Mouse (Mus musculus) 3T3-L1 (cell line): ENCODE data around the gene Porcn.
A peak's percentile ranks its signal among the peaks of the same experiment; 100 is the strongest.

Experiments used
- DNase-seq: peaks from one replicate; pipeline ENCODE4 v3.0.0-alpha.2; 2015; ENCODE audit warnings: low read depth, low spot score

Porcn gene

GRCm38 (mm10) chrX:8206694-8207197 is 421 bp upstream of the Porcn start:
- no peak for DNase-seq

- DNase-seq, result no peak
Measured at GRCm38 (mm10) chrX:8205551-8205950, 774 bp downstream of the Porcn start.

GRCm38 (mm10) chrX:8205088-8205487 is 1.2 kb downstream of the Porcn start:
- DNase-seq, result no peak

GRCm38 (mm10) chrX:8204076-8204475 is 2.2 kb downstream of the Porcn start:
- DNase-seq, result no peak

- DNase-seq, result no peak
Measured at GRCm38 (mm10) chrX:8203105-8203504, 3.2 kb downstream of the Porcn start.

- no peak for DNase-seq
Measured at GRCm38 (mm10) chrX:8193419-8193723, 13.0 kb downstream of the Porcn start, which contains the start of gene Ebp. Gene Ebp, minus strand, starts transcription at chrX:8193512.

- DNase-seq, result peak; percentile 86
Measured at GRCm38 (mm10) chrX:8192640-8193418, 13.5 kb downstream of the Porcn start.

- DNase-seq, result peak; percentile 32
Measured at GRCm38 (mm10) chrX:8192126-8192639, 14.1 kb downstream of the Porcn start.

- no peak for DNase-seq
Measured at GRCm38 (mm10) chrX:8182871-8183540, 23.3 kb downstream of the Porcn start.

- no peak for DNase-seq
Measured at GRCm38 (mm10) chrX:8179646-8180045, 26.7 kb downstream of the Porcn start.

GRCm38 (mm10) chrX:8178871-8179270 is 27.5 kb downstream of the Porcn start:
- no peak for DNase-seq

GRCm38 (mm10) chrX:8175504-8176385 is 30.6 kb downstream of the Porcn start, which contains the start of gene Tbc1d25:
Gene Tbc1d25, minus strand, starts transcription at chrX:8176181.
- peak; percentile 93 for DNase-seq

- DNase-seq, result no peak
Measured at GRCm38 (mm10) chrX:8175169-8175503, 31.2 kb downstream of the Porcn start.

- no peak for DNase-seq
Measured at GRCm38 (mm10) chrX:8167716-8168647, 38.3 kb downstream of the Porcn start.

GRCm38 (mm10) chrX:8164471-8164870 is 41.9 kb downstream of the Porcn start:
- no peak for DNase-seq

GRCm38 (mm10) chrX:8163076-8163475 is 43.2 kb downstream of the Porcn start:
- no peak for DNase-seq

GRCm38 (mm10) chrX:8145153-8145991 is 61.0 kb downstream of the Porcn start, which contains the start of gene Rbm3:
Gene Rbm3, minus strand, starts transcription at chrX:8145880.
- DNase-seq, result peak; percentile 90
